Mouse (Mus musculus): ENCODE measurements at regions not wholly inside any gene's neighbourhood (a gene's known extent, or its start where the extent isn't known, plus 50 kb on each side); places are given as distances from the start of the nearest gene placed in this dataset.

DNA sequence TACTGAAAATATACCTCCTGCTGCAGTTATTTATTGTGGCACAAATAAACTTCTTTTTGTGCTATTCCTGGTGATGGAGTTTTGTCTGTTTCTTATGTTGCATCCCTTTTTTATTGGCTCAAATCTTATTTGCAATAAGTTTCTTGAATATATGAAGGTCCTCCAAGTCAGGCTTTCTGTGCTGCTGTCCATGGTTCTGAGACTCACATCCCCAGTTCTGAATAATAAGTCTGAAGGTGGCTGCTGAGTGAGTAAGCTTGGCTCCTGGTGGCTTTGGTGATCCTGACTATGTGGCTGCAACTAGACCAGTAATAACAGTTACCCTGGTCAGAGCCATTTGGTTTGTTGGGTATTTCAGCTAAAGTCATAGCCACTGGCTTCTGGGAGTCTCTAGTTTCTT is 433.6 kb upstream of the Nova1 start:
- TF ChIP-seq POLR2A (IDR thresholded peaks at IDR 0.05; ENCODE audit: insufficient read depth, low read depth, low read length), result no peak
- no peak for TF ChIP-seq CTCF (IDR thresholded peaks at IDR 0.05; ENCODE audit: insufficient read depth, low read depth, low read length)
